Mouse (Mus musculus) mouse embryonic stem cell (cell line): ENCODE results near the gene Capn13.

Source experiments
- in situ Hi-C, 2 experiments: fragments of 300-500 bp; cut with MboI; formaldehyde crosslinking; loops; 1 replicate in 1 of 2; 3 replicates in 1 of 2; pipeline ENCODE4 v1.14.3; 2019 to 2020; ENCODE audit warnings: low sequenced_read_pairs in 2 of 2, low pct_unique_long_range_greater_than_20kb in 1 of 2, mixed read lengths in 1 of 2; ENCODE audit not compliant: unreplicated experiment in 1 of 2

The Capn13 gene

GRCm38 (mm10) chr17:73400862-73401261 lies at the start of gene Capn13:
Gene Capn13 (minus strand): TSS chr17:73400866.
- in situ Hi-C loops, result no loop called here

DNA sequence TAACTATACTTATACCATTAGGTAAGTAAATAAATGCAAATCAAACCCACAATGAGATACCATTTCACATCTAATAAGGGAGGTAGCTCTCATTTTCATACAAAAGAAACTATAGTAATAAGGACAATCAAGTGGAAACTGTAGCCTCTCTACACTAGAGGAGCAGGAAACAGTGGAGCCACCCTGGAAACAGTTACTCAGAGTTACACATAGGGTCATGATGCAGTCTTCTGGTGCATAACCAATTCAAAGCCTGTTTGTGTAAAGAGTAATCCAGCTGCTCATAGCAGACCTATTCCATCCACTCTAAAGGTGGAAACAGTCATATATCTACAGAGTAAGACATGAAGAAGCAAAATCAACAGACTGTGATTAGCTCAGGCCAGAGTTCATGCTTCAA lies 48.4 kb upstream of the Capn13 start:
- in situ Hi-C loops, result no loop called here

GRCm38 (mm10) chr17:73440798-73441197 lies 40.1 kb upstream of the Capn13 start:
- in situ Hi-C loops, result no loop called here

- in situ Hi-C loops, result no loop called here
Measured at GRCm38 (mm10) chr17:73432564-73433006, 31.9 kb upstream of the Capn13 start.

DNA sequence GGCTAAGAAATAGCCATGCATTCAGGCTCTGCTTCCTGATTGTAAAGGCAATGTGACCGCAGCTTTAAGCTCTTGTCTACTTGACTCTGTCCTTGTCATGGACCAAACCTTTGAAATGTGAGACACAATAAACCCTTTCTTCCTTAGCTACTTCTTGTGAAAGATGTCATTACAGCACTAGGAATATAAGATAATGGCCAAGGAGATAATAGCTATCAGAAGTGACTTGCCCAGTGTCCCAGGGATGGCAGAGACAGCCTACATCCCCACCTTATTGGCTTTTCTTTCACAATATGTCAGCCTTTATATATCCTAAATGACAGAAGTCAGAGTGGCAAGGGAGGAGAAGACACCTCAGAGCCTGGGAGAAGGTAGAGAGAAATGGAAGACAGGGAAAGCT lies 31.4 kb upstream of the Capn13 start:
- in situ Hi-C loops, result no loop called here

DNA sequence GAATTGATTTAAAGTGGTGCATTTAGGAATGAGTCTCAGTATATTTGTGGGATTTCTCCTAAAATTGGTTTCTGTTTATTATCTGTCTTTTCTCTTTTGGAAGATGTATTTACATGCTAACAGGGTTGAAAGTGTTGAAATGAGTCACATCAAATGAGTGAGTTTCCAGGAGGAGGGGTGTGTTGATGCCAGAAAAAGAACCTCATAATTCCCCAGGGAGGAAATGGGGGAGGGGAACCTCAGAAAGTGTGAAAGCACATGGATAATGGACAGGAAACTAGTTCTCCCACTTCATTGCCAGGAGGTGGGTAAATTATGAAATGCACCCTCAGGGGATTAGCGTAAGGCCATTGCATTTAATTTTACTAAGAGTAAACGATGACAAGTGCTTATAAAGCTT lies 16.7 kb upstream of the Capn13 start:
- in situ Hi-C loops, result no loop called here

GRCm38 (mm10) chr17:73416181-73416795 lies 15.6 kb upstream of the Capn13 start:
- in situ Hi-C loops, result no loop called here

DNA sequence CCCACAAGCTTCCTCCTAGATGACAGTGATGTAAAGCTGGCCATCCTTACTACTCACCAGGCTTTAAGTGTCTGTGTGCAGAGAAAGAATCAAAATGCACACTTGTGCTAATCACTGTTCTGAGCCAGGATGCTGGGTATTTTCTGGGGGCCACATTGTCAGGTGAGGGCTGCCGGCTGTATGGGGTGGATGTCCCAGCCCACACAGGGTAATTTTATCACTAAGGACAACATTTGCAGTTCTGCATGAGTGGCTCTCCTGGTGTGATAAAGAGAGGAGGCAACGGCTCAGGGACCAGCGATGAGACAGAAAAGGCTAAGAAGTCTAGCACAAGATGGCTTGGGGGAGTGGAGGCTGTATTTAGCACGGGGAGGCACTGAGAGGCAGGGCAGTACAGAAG lies 11.2 kb upstream of the Capn13 start:
- in situ Hi-C loops, result no loop called here

DNA sequence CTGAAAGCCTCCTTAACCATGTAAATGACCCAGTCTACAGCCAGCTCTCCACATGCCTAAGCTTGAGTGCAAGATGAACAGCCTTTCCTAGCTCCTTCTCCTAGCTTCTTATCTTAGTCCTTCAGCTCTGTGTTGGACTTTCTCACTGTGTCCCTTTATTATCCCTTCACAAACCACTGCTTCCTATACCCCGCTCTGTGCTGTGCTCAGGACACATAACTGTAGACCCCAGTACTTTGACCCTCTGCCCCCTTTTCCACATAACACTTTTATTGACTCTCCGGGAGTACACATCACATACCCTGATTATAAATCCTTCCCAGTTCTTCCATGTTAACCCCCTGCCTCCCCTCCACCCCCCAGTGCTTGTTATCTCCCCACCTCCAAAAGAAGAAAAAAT lies 606 bp upstream of the Capn13 start:
- in situ Hi-C loops, result no loop called here

- in situ Hi-C loops, result no loop called here
Measured at GRCm38 (mm10) chr17:73399136-73399535, 1.5 kb downstream of the Capn13 start.

GRCm38 (mm10) chr17:73393361-73393760 lies 7.3 kb downstream of the Capn13 start:
- in situ Hi-C loops, result no loop called here

DNA sequence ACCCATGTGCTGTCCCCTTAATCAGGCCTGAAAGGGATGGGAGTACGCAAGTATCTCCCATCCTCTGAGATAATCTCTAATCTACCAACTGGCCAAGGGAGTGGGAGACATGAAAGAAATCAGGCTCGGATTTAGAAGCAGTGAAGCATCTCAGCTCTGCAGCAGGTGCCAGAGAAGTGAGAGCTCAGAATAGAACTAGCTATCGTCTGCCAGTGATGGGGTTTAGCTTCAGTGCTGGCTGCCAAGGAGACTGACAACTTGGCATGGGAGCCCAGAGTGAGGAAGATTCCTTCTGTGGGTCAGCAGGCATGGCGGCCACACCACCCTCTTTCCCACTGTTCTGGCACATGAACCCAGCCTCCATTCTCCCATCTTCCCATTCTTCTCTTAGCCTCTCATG lies 8.9 kb downstream of the Capn13 start:
- in situ Hi-C loops, result no loop called here

DNA sequence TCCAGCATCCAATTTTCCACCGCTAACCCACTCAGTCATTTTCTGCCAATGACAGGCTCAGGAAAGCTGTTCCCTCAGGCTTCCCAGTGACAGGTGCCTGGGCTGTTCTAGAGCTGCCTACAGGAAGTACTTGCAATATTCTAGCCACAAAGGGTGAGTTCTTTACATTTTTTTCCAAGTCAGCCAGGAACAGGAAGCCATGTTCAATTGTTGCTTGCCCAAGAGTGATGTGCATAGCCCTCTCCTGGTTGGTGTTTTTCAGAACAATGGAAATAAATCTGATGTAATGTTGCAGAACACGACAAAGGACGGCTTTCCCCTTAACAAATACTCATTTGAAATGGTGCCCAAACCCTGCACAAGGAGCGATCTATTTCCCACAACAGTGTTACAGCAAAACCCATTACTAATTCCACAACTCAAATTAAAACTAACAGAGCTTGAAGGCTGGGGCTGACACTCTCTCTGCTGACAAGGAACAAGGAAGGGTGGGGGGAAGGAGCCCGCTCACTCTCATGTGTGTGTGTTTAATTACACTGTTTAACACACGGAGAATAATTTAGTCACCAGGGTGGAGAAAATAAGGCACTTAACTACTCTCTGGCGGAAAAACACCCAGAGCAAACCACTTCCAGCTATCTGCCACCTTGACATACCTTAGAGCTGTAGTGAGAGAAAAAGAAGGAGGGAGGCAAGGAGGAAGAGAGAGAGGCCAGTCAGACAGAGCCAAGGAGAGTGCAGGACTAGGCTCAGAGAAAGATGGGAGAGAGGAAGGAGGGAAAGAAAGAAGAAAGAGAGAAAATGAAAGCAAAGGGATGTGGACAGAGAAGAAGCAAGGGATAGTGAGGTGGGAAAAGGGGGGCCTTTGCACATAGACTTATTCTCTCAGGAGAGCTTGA lies 10.2 kb downstream of the Capn13 start:
- in situ Hi-C loops, result no loop called here

GRCm38 (mm10) chr17:73389336-73389735 lies 11.3 kb downstream of the Capn13 start:
- in situ Hi-C loops, result no loop called here

DNA sequence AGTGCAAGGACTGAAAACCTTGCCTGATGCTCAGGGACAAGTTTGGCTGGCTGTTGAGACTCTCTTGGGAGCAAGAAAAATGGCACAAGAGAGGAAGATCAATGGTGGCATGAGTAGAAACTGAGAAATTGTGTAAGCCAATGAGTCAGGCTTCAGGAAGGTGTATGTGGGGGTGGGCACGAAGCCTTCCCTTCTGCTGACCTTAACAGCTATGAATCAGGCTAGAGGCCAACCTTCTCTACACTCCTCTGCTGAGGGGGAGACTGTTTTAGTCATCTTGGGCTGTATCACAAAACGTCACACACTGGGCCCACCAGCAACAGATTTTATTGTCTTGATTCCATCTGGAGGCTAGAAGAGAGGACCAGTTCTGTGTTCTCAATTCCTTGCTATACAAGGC lies 14.1 kb downstream of the Capn13 start:
- in situ Hi-C loops, result no loop called here

GRCm38 (mm10) chr17:73385940-73386339 lies 14.7 kb downstream of the Capn13 start:
- in situ Hi-C loops, result no loop called here

GRCm38 (mm10) chr17:73382327-73383014 lies 18.2 kb downstream of the Capn13 start:
- in situ Hi-C loops, result no loop called here

GRCm38 (mm10) chr17:73381681-73382080 lies 19.0 kb downstream of the Capn13 start:
- in situ Hi-C loops, result no loop called here

DNA sequence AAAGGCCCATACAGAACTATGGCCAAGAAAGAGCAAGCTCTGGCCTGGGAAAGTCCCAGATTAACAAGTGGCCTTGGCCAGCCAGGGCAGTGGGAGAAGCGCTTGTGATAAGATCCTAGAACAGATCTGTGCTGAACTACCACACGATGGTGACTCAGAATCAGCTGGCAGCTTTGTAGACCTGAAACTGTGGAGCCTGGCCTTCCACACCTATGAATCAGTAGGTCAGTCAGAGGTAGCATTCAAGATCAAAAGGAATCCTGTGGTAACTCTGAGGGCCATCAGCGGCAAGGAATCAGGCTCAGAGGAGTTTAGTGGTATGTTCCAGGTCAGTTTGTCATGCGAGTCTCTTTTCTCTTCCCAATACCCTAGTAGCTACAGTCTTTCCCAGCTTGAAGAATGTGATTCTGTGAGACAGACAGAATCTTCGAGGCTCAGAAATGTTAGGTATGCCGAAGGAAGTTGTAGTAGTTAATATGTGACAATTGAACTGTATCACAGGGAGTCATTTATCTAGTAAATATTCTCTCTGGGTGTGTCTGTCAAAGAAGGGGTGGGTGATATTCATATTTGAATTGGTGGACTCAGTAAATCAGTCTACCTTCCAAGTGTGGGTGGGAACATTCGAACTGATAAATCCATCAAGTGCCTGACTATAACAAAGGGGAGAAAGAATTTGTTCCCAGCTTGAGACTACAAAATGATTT lies 22.7 kb downstream of the Capn13 start:
- in situ Hi-C loops, result no loop called here
